Mouse (Mus musculus): ENCODE measurements at regions not wholly inside any gene's neighbourhood (a gene's known extent, or its start where the extent isn't known, plus 50 kb on each side); places are given as distances from the start of the nearest gene placed in this dataset.
A peak's percentile ranks its signal among the peaks of the same experiment; 100 is the strongest.

DNA sequence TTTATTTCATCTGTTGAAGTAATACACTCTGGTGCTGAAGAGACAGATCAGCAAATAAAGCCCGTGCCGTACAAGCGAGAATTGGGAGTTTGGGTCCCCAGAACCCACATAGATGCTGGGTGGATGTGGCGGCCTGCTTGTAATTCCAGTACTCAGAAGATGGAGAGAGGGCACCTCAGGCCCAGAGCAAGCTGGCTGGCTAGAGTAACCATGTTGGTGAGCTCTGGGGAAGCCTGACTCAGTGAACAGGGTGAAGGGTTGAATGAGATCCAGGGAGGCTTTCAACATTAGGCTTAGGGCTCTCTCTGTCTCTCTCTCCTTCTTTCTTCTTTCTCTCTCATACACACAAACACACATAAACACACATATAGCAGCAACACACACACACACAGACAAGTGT is 76.2 kb upstream of the Nrbf2 start:
- H3K79me2 ChIP-seq (ENCODE audit: control insufficient read depth, insufficient read depth, low read length, poor library complexity), result no peaks in the 10 kb centered on the region
- no peak overlapping the region for H3K4me3 ChIP-seq (ENCODE audit: control insufficient read depth in 1 of 2, insufficient read depth in 1 of 2, low read depth in 2 of 2, low read length in 2 of 2)
- H3K4me1 ChIP-seq (ENCODE audit: control insufficient read depth in 1 of 2, insufficient read depth in 2 of 2, low read length in 2 of 2), result no peaks in the 10 kb centered on the region
- peaks cover 0 to 6% of the 10 kb centered on the region in 2 experiments; a peak in 2 of 4 replicates for H3K36me3 ChIP-seq (ENCODE audit: control insufficient read depth in 1 of 2, insufficient read depth in 2 of 2, low read length in 2 of 2)
- no peak for DNase-seq (ENCODE audit: low read depth, low spot score)
- H3K9ac ChIP-seq (ENCODE audit: control insufficient read depth, low read depth, low read length, poor library complexity, severe bottlenecking), result no peak overlapping the region
- H3K9me3 ChIP-seq (replicated peaks; ENCODE audit: insufficient read depth, low read length), result no peaks in the 10 kb centered on the region
- H3K27me3 ChIP-seq (ENCODE audit: control insufficient read depth in 1 of 2, insufficient read depth in 2 of 2, low read length in 2 of 2), result no peaks in the 10 kb centered on the region
- no peak overlapping the region for H3K27ac ChIP-seq (ENCODE audit: control insufficient read depth, low read depth, low read length)
- TF ChIP-seq POLR2A (IDR thresholded peaks at IDR 0.05; ENCODE audit: control insufficient read depth in 1 of 2, insufficient read depth in 1 of 2, low read depth in 1 of 2, low read length in 2 of 2, poor library complexity in 1 of 2) (no peak), CHD1 (IDR thresholded peaks at IDR 0.05; ENCODE audit: low read depth, low read length) (no peak), RAD21 (IDR thresholded peaks at IDR 0.05; ENCODE audit: low read depth, low read length) (no peak), MYB (IDR thresholded peaks at IDR 0.05; ENCODE audit: low read depth, low read length) (no peak), SIN3A (IDR thresholded peaks at IDR 0.05; ENCODE audit: low read length) (no peak), ZKSCAN1 (IDR thresholded peaks at IDR 0.05; ENCODE audit: low read depth, low read length) (no peak), SMC3 (IDR thresholded peaks at IDR 0.05; ENCODE audit: low read depth, low read length) (no peak), MAZ (IDR thresholded peaks at IDR 0.05; ENCODE audit: low read depth, low read length) (no peak)

DNA sequence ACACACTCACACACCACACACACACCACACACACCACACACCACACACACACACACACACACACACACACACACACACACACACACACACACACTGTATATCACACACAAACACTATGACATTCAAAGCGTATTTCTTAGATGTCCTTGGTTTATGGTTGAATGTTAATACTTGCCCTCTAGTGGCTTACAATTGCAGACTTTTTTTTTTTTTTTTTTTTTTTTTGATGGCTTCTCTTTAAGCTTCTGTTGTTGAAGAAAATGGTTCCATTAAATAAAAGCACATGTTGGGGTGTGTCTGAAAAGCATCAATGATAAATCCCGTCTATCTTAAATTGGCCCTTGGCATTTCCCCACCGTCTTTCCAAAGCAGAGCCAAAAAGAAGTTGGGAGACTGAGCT is 79.5 kb upstream of the Nrbf2 start:
- H3K79me2 ChIP-seq (ENCODE audit: control insufficient read depth, insufficient read depth, low read length, poor library complexity), result no peaks in the 10 kb centered on the region
- no peak overlapping the region for H3K4me3 ChIP-seq (ENCODE audit: control insufficient read depth in 1 of 2, insufficient read depth in 1 of 2, low read depth in 2 of 2, low read length in 2 of 2)
- H3K9me3 ChIP-seq (replicated peaks; ENCODE audit: insufficient read depth, low read length), result no peaks in the 10 kb centered on the region
- no peak overlapping the region for H3K9ac ChIP-seq (ENCODE audit: control insufficient read depth, low read depth, low read length, poor library complexity, severe bottlenecking)
- DNase-seq (ENCODE audit: low read depth, low spot score), result no peak
- H3K4me1 ChIP-seq (ENCODE audit: control insufficient read depth in 1 of 2, insufficient read depth in 2 of 2, low read length in 2 of 2), result no peaks in the 10 kb centered on the region
- no peak overlapping the region for H3K27ac ChIP-seq (ENCODE audit: control insufficient read depth, low read depth, low read length)
- TF ChIP-seq ZNF384 (IDR thresholded peaks at IDR 0.05; ENCODE audit: low read depth, low read length) (peak; percentile 89), USF1 (IDR thresholded peaks at IDR 0.05; ENCODE audit: low read depth, low read length) (no peak), E2F4 (IDR thresholded peaks at IDR 0.05; ENCODE audit: borderline replicate concordance, low read depth, low read length) (no peak), RAD21 (IDR thresholded peaks at IDR 0.05; ENCODE audit: low read depth, low read length) (peak; percentile 3)
- no peaks in the 10 kb centered on the region for H3K27me3 ChIP-seq (ENCODE audit: control insufficient read depth in 1 of 2, insufficient read depth in 2 of 2, low read length in 2 of 2)
- H3K36me3 ChIP-seq (ENCODE audit: control insufficient read depth in 1 of 2, insufficient read depth in 2 of 2, low read length in 2 of 2), result peaks cover 0 to 8% of the 10 kb centered on the region in 2 experiments; a peak in 2 of 4 replicates

DNA sequence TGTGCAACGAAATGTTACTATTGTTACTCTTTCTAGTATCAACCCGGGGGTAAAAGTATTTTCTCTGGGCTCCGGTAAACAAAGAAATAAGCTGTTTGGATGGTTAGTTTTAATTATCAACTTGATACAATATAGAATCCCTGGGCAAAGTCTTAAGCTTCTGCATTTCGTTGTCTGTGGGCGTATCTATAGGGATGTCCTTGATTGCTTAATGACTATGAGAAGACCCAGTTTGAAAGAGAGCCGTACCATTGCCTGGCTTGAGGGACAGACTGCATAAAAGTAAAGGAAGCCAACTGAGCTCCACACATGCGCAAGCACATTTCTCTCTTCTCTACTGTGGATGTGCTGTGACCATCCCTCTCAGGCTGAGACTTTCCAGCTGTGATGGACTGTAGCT is 80.1 kb upstream of the Nrbf2 start:
- TF ChIP-seq MEF2A (IDR thresholded peaks at IDR 0.05; ENCODE audit: extremely low read depth, insufficient replicate concordance, low read depth, low read length, poor library complexity, severe bottlenecking) (no peak), ELF1 (IDR thresholded peaks at IDR 0.05; ENCODE audit: low read depth, low read length) (no peak), KAT2A (conservative IDR thresholded peaks at IDR 0.05; ENCODE audit: low read depth, low read length) (no peak)
- H3K79me2 ChIP-seq (ENCODE audit: control insufficient read depth, insufficient read depth, low read length, poor library complexity), result no peaks in the 10 kb centered on the region
- no peaks in the 10 kb centered on the region for H3K27me3 ChIP-seq (ENCODE audit: control insufficient read depth in 1 of 2, insufficient read depth in 2 of 2, low read length in 2 of 2)
- no peak overlapping the region for H3K9ac ChIP-seq (ENCODE audit: control insufficient read depth, low read depth, low read length, poor library complexity, severe bottlenecking)
- H3K4me3 ChIP-seq (ENCODE audit: control insufficient read depth in 1 of 2, insufficient read depth in 1 of 2, low read depth in 2 of 2, low read length in 2 of 2), result no peak overlapping the region
- H3K9me3 ChIP-seq (replicated peaks; ENCODE audit: insufficient read depth, low read length), result no peaks in the 10 kb centered on the region
- no peak for DNase-seq (ENCODE audit: low read depth, low spot score)
- peaks cover 0 to 8% of the 10 kb centered on the region in 2 experiments; a peak in 2 of 4 replicates for H3K36me3 ChIP-seq (ENCODE audit: control insufficient read depth in 1 of 2, insufficient read depth in 2 of 2, low read length in 2 of 2)
- H3K27ac ChIP-seq (ENCODE audit: control insufficient read depth, low read depth, low read length), result no peak overlapping the region
- no peaks in the 10 kb centered on the region for H3K4me1 ChIP-seq (ENCODE audit: control insufficient read depth in 1 of 2, insufficient read depth in 2 of 2, low read length in 2 of 2)
